Mouse (Mus musculus) limb, embryonic 12.5 days (tissue): ENCODE data around the gene Fam170b. TPM values are rescaled to one million over a fixed set of nuclear protein-coding genes. Genes with fewer than 3 reads are reported as not detected.

Source experiments
- ATAC-seq: fragments of 200-750 bp; cut with Nextera tagmentation; 2 replicates; pipeline ENCODE4 v1.8.0; 2017; ENCODE audit warnings: low read depth, moderate TSS enrichment; ENCODE audit not compliant: insufficient number of reproducible peaks, insufficient read depth, low FRiP score, low TSS enrichment
- H3K27ac ChIP-seq: fragments of 300-500 bp; sonication (generic); 2 replicates; pipeline ENCODE4 v1.5.1; 2016; ENCODE audit warnings: mild to moderate bottlenecking, moderate library complexity
- H3K27me3 ChIP-seq: fragments of 300-500 bp; sonication (generic); 2 replicates; pipeline ENCODE4 v1.6.1; 2016; ENCODE audit warnings: mild to moderate bottlenecking, moderate library complexity
- H3K36me3 ChIP-seq: fragments of 300-500 bp; sonication (generic); 2 replicates; pipeline ENCODE4 v1.6.1; 2016; ENCODE audit warnings: mild to moderate bottlenecking, moderate library complexity
- H3K4me1 ChIP-seq: fragments of 300-500 bp; sonication (generic); replicated peaks from 2 replicates; pipeline ENCODE4 v1.6.1; 2016
- H3K4me2 ChIP-seq: fragments of 300-500 bp; sonication (generic); 2 replicates; pipeline ENCODE4 v1.6.1; 2016; ENCODE audit warnings: mild to moderate bottlenecking, moderate library complexity
- H3K4me3 ChIP-seq: fragments of 300-500 bp; sonication (generic); replicated peaks from 2 replicates; pipeline ENCODE4 v1.5.1; 2016; ENCODE audit warnings: mild to moderate bottlenecking
- H3K9ac ChIP-seq: fragments of 300-500 bp; sonication (generic); replicated peaks from 2 replicates; pipeline ENCODE4 v1.6.1; 2016; ENCODE audit warnings: mild to moderate bottlenecking, moderate library complexity
- H3K9me3 ChIP-seq: fragments of 300-500 bp; sonication (generic); 2 replicates; pipeline ENCODE4 v1.6.1; 2016; ENCODE audit warnings: mild to moderate bottlenecking, moderate library complexity
- WGBS: fragments of 180-500 bp; shearing (Covaris S2); methylation state at CpG from one replicate; pipeline ENCODE4 v1.1.7; 2016; 5-methylcytosine and 5-hydroxymethylcytosine counted together
- polyA plus RNA-seq: library from polyadenylated mRNA; unstranded; fragments of >200 nt; fragmentation: Nextera tagmentation; extraction: Ambion mirVana; gene quantifications from 2 replicates; pipeline ENCODE4 v1.2.1, GENCODE M21; 2016

Fam170b gene
- polyA plus RNA-seq, 1 experiment from 2014 or later: not detected

GRCm38 (mm10) chr14:32810111-32810510 lies 23.7 kb upstream of the Fam170b start:
- ATAC-seq: no peak
- no peak overlapping the region for H3K9ac ChIP-seq

GRCm38 (mm10) chr14:32812429-32812828 lies 21.3 kb upstream of the Fam170b start:
- Histone ChIP-seq H3K9ac (no peak overlapping the region), H3K27ac (no peak overlapping the region), H3K36me3 (no peaks in the 10 kb centered on the region), H3K4me3 (no peak overlapping the region), H3K27me3 (peaks cover 3% of the 10 kb centered on the region; the same call in 1 of the 2 replicates), H3K4me1 (no peaks in the 10 kb centered on the region), H3K4me2 (no peak overlapping the region), H3K9me3 (no peaks in the 10 kb centered on the region)
- ATAC-seq: no peak
- WGBS: 75% methylated on average over 6 of the region's 6 CpGs

More at GRCm38 (mm10) chr14:32810111-32810510, 23.7 kb upstream of the Fam170b start:
- no peaks in the 10 kb centered on the region for H3K9me3 ChIP-seq
- H3K4me3 ChIP-seq: no peak overlapping the region
- H3K36me3 ChIP-seq: no peaks in the 10 kb centered on the region
- no peaks in the 10 kb centered on the region for H3K4me1 ChIP-seq
- H3K4me2 ChIP-seq: no peak overlapping the region
- H3K27me3 ChIP-seq: peaks cover 3% of the 10 kb centered on the region; the same call in 1 of the 2 replicates
- no peak overlapping the region for H3K27ac ChIP-seq

- Histone ChIP-seq H3K9ac (no peak overlapping the region), H3K4me3 (no peak overlapping the region), H3K9me3 (no peaks in the 10 kb centered on the region), H3K27ac (no peak overlapping the region), H3K4me2 (no peak overlapping the region), H3K36me3 (no peaks in the 10 kb centered on the region), H3K4me1 (peaks cover 18% of the 10 kb centered on the region), H3K27me3 (no peaks in the 10 kb centered on the region; the same call in 1 of the 2 replicates)
- 73% methylated on average over 4 of the region's 4 CpGs for WGBS
- ATAC-seq: no peak
These were observed 18.8 kb upstream of the Fam170b start for GRCm38 (mm10) chr14:32814961-32815360.

- H3K4me2 ChIP-seq: no peak overlapping the region
- no peaks in the 10 kb centered on the region for H3K36me3 ChIP-seq
- H3K9ac ChIP-seq: no peak overlapping the region
- peaks cover 18% of the 10 kb centered on the region for H3K4me1 ChIP-seq
- H3K9me3 ChIP-seq: no peaks in the 10 kb centered on the region
- no peak overlapping the region for H3K27ac ChIP-seq
- H3K4me3 ChIP-seq: no peak overlapping the region
- WGBS: 79% methylated on average over 4 of the region's 4 CpGs
- no peak for ATAC-seq
- no peaks in the 10 kb centered on the region; the same call in 1 of the 2 replicates for H3K27me3 ChIP-seq
These were observed 17.2 kb upstream of the Fam170b start for GRCm38 (mm10) chr14:32816533-32816932.

- Histone ChIP-seq H3K36me3 (no peaks in the 10 kb centered on the region), H3K27ac (no peak overlapping the region), H3K4me3 (no peak overlapping the region), H3K27me3 (no peaks in the 10 kb centered on the region; the same call in 1 of the 2 replicates), H3K9ac (no peak overlapping the region), H3K4me2 (no peak overlapping the region), H3K4me1 (peaks cover 18% of the 10 kb centered on the region), H3K9me3 (no peaks in the 10 kb centered on the region)
- WGBS: 60% methylated on average over 7 of the region's 7 CpGs
- no peak for ATAC-seq
These were observed 16.5 kb upstream of the Fam170b start for GRCm38 (mm10) chr14:32817258-32817657.

GRCm38 (mm10) chr14:32819297-32819696 lies 14.5 kb upstream of the Fam170b start:
- Histone ChIP-seq H3K27me3 (no peaks in the 10 kb centered on the region; the same call in 1 of the 2 replicates), H3K4me1 (peaks cover 22% of the 10 kb centered on the region), H3K27ac (peak overlapping the region; percentile 35; the same call in 1 of the 2 replicates), H3K9ac (no peak overlapping the region), H3K9me3 (no peaks in the 10 kb centered on the region), H3K4me3 (no peak overlapping the region), H3K4me2 (no peak overlapping the region), H3K36me3 (no peaks in the 10 kb centered on the region)
- no peak for ATAC-seq
- WGBS: 32% methylated on average over 1 of the region's 1 CpGs

- Histone ChIP-seq H3K4me1 (peaks cover 37% of the 10 kb centered on the region), H3K27me3 (no peaks in the 10 kb centered on the region; the same call in 1 of the 2 replicates), H3K9me3 (no peaks in the 10 kb centered on the region), H3K27ac (no peak overlapping the region), H3K4me2 (no peak overlapping the region), H3K9ac (no peak overlapping the region), H3K36me3 (no peaks in the 10 kb centered on the region), H3K4me3 (no peak overlapping the region)
- no peak for ATAC-seq
- WGBS: 83% methylated on average over 4 of the region's 4 CpGs
These were observed 10.9 kb upstream of the Fam170b start for GRCm38 (mm10) chr14:32822812-32823211.

- 80% methylated on average over 3 of the region's 3 CpGs for WGBS
- H3K9ac ChIP-seq: no peak overlapping the region
- no peak overlapping the region for H3K4me2 ChIP-seq
- H3K4me1 ChIP-seq: peaks cover 37% of the 10 kb centered on the region
- no peak for ATAC-seq
- H3K27ac ChIP-seq: no peak overlapping the region
- H3K4me3 ChIP-seq: no peak overlapping the region
- H3K36me3 ChIP-seq: no peaks in the 10 kb centered on the region
- H3K9me3 ChIP-seq: no peaks in the 10 kb centered on the region
- no peaks in the 10 kb centered on the region for H3K27me3 ChIP-seq
These were observed 9.9 kb upstream of the Fam170b start for GRCm38 (mm10) chr14:32823861-32824260.

GRCm38 (mm10) chr14:32824267-32825150 lies 9.3 kb upstream of the Fam170b start:
- ATAC-seq: no peak
- H3K4me2 ChIP-seq: no peak overlapping the region
- H3K9ac ChIP-seq: no peak overlapping the region
- no peaks in the 10 kb centered on the region for H3K27me3 ChIP-seq
- H3K4me3 ChIP-seq: no peak overlapping the region
- no peak overlapping the region for H3K27ac ChIP-seq
- WGBS: 43% methylated on average over 14 of the region's 14 CpGs
- peaks cover 31% of the 10 kb centered on the region for H3K4me1 ChIP-seq
- no peaks in the 10 kb centered on the region for H3K36me3 ChIP-seq
- no peaks in the 10 kb centered on the region for H3K9me3 ChIP-seq

- WGBS: 2% methylated on average over 11 of the region's 11 CpGs
- H3K9me3 ChIP-seq: no peaks in the 10 kb centered on the region
- no peaks in the 10 kb centered on the region for H3K36me3 ChIP-seq
- H3K4me3 ChIP-seq: no peak overlapping the region
- no peak overlapping the region for H3K27ac ChIP-seq
- H3K4me2 ChIP-seq: peak overlapping the region; percentile 43
- ATAC-seq: peak; percentile 83
- peaks cover 28% of the 10 kb centered on the region for H3K4me1 ChIP-seq
- no peaks in the 10 kb centered on the region for H3K27me3 ChIP-seq
- no peak overlapping the region for H3K9ac ChIP-seq
These were observed 8.2 kb upstream of the Fam170b start for GRCm38 (mm10) chr14:32825426-32826032.

- Histone ChIP-seq H3K4me1 (peaks cover 28% of the 10 kb centered on the region), H3K9ac (no peak overlapping the region), H3K36me3 (no peaks in the 10 kb centered on the region), H3K4me3 (no peak overlapping the region), H3K27me3 (no peaks in the 10 kb centered on the region), H3K4me2 (no peak overlapping the region), H3K9me3 (0 out of 2 replicates have a peak, but pooled peaks cover 3% of the 10 kb centered on the region), H3K27ac (no peak overlapping the region)
- 58% methylated on average over 4 of the region's 4 CpGs for WGBS
- ATAC-seq: no peak
These were observed 6.6 kb upstream of the Fam170b start for GRCm38 (mm10) chr14:32827165-32827564.
